Mouse (Mus musculus) embryonic facial prominence, embryonic 14.5 days (tissue): ENCODE data around the gene Gatad2a. TPM values are rescaled to one million over a fixed set of nuclear protein-coding genes. Genes with fewer than 3 reads are reported as not detected.

Source experiments
- ATAC-seq: fragments of 200-750 bp; cut with Nextera tagmentation; 2 replicates; pipeline ENCODE4 v1.8.0; 2017; ENCODE audit warnings: low read depth, moderate number of reproducible peaks, moderate TSS enrichment
- DNase-seq: peaks from one replicate; pipeline ENCODE4 v3.0.0-alpha.2; 2015; ENCODE audit warnings: low spot score
- H3K27ac ChIP-seq: fragments of 300-500 bp; sonication (generic); replicated peaks from 2 replicates; pipeline ENCODE4 v1.5.1; 2014; ENCODE audit warnings: low read depth, mild to moderate bottlenecking, low read length, moderate library complexity
- H3K27me3 ChIP-seq: fragments of 300-500 bp; sonication (generic); replicated peaks from 2 replicates; pipeline ENCODE4 v1.6.1; 2014; ENCODE audit warnings: low read length; ENCODE audit not compliant: control insufficient read depth, insufficient read depth
- H3K36me3 ChIP-seq: fragments of 300-500 bp; sonication (generic); 2 replicates; pipeline ENCODE4 v1.6.1; 2014; ENCODE audit warnings: low read length, mixed read lengths; ENCODE audit not compliant: control insufficient read depth, insufficient read depth
- H3K4me1 ChIP-seq: fragments of 300-500 bp; sonication (generic); 2 replicates; pipeline ENCODE4 v1.6.1; 2014; ENCODE audit warnings: antibody characterized with exemption, low read length; ENCODE audit not compliant: control insufficient read depth, insufficient read depth
- H3K4me2 ChIP-seq: fragments of 300-500 bp; sonication (generic); 2 replicates; pipeline ENCODE4 v1.6.1; 2014; ENCODE audit warnings: low read depth, mild to moderate bottlenecking, low read length, moderate library complexity, mixed read lengths
- H3K4me3 ChIP-seq: fragments of 300-500 bp; sonication (generic); 2 replicates; pipeline ENCODE4 v1.5.1; 2014; ENCODE audit warnings: low read depth, mild to moderate bottlenecking, low read length
- H3K9ac ChIP-seq: fragments of 300-500 bp; sonication (generic); 2 replicates; pipeline ENCODE4 v1.6.1; 2014; ENCODE audit warnings: low read depth, mild to moderate bottlenecking, low read length, moderate library complexity, mixed read lengths
- H3K9me3 ChIP-seq: fragments of 300-500 bp; sonication (generic); 2 replicates; pipeline ENCODE4 v1.6.1; 2016; ENCODE audit warnings: low read length; ENCODE audit not compliant: control insufficient read depth
- WGBS: fragments of 180-500 bp; shearing (Covaris S2); extraction: QIAGEN DNeasy Blood & Tissue Kit; methylation state at CpG from one replicate; pipeline ENCODE4 v1.1.7; 2014; 5-methylcytosine and 5-hydroxymethylcytosine counted together
- polyA plus RNA-seq: library from polyadenylated mRNA; unstranded; fragments of >200 nt; fragmentation: Nextera tagmentation; extraction: Ambion mirVana; gene quantifications from 2 replicates; pipeline ENCODE4 v1.2.1, GENCODE M21; 2014

Gatad2a gene
- polyA plus RNA-seq, 1 experiment from 2014 or later: 50.4 TPM

- no peak for DNase-seq
- no peak overlapping the region for H3K4me2 ChIP-seq
- no peak for ATAC-seq
- no peaks in the 10 kb centered on the region for H3K4me1 ChIP-seq
- WGBS: 65% methylated on average over 2 of the region's 2 CpGs
- no peaks in the 10 kb centered on the region for H3K9me3 ChIP-seq
- no peaks in the 10 kb centered on the region for H3K36me3 ChIP-seq
- no peaks in the 10 kb centered on the region for H3K27me3 ChIP-seq
- H3K27ac ChIP-seq: no peak overlapping the region
- no peak overlapping the region for H3K9ac ChIP-seq
- no peak overlapping the region for H3K4me3 ChIP-seq
Measured at GRCm38 (mm10) chr8:69861251-69861650, 134.9 kb downstream of the Gatad2a start.

GRCm38 (mm10) chr8:69860807-69861206 lies 135.4 kb downstream of the Gatad2a start:
- no peak overlapping the region for H3K4me3 ChIP-seq
- H3K4me2 ChIP-seq: no peak overlapping the region
- no peaks in the 10 kb centered on the region for H3K9me3 ChIP-seq
- H3K9ac ChIP-seq: no peak overlapping the region
- no peaks in the 10 kb centered on the region for H3K4me1 ChIP-seq
- no peak overlapping the region for H3K27ac ChIP-seq
- no peak for DNase-seq
- ATAC-seq: no peak
- WGBS: 62% methylated on average over 4 of the region's 4 CpGs
- no peaks in the 10 kb centered on the region for H3K27me3 ChIP-seq
- no peaks in the 10 kb centered on the region for H3K36me3 ChIP-seq

Other genes starting within 250 kb of the Gatad2a start
- gene Zfp963, start 246.4 kb downstream of the Gatad2a start, polyA plus RNA-seq: 6.4 and 8.3 TPM in 2 replicates
- gene Gm20422, start 221.5 kb downstream of the Gatad2a start, polyA plus RNA-seq: 0.22 and 0.43 TPM in 2 replicates
- 41.8 and 42.9 TPM in 2 replicates for gene Atp13a1, start 205.2 kb downstream of the Gatad2a start, polyA plus RNA-seq
- gene Zfp866, start 205.2 kb downstream of the Gatad2a start, polyA plus RNA-seq: 26.0 and 29.9 TPM in 2 replicates
- gene Gmip, start 187.7 kb downstream of the Gatad2a start, polyA plus RNA-seq: 7.0 and 8.6 TPM in 2 replicates
- gene Lpar2, start 174.0 kb downstream of the Gatad2a start, polyA plus RNA-seq: 0.86 and 0.92 TPM in 2 replicates
- gene Pbx4, start 163.9 kb downstream of the Gatad2a start, polyA plus RNA-seq: 8.4 and 9.0 TPM in 2 replicates
- gene Cilp2, start 108.7 kb downstream of the Gatad2a start, polyA plus RNA-seq: 1.1 and 1.3 TPM in 2 replicates
- gene Tssk6, start 94.2 kb downstream of the Gatad2a start, polyA plus RNA-seq: 2.5 and 3.1 TPM in 2 replicates
- gene Ndufa13, start 93.8 kb downstream of the Gatad2a start, polyA plus RNA-seq: 185 and 201 TPM in 2 replicates
- gene Yjefn3, start 93.7 kb downstream of the Gatad2a start, polyA plus RNA-seq: 3.6 and 3.8 TPM in 2 replicates
- 45.8 and 49.1 TPM in 2 replicates for gene Mau2, start 46.4 kb upstream of the Gatad2a start, polyA plus RNA-seq
- 25.1 and 33.5 TPM in 2 replicates for gene Sugp1, start 46.4 kb upstream of the Gatad2a start, polyA plus RNA-seq
- gene Tm6sf2, start 76.5 kb upstream of the Gatad2a start, polyA plus RNA-seq: 0.47 and 1.1 TPM in 2 replicates
- gene Hapln4, start 87.1 kb upstream of the Gatad2a start, polyA plus RNA-seq: 0.34 and 0.53 TPM in 2 replicates
- gene Ncan, start 124.5 kb upstream of the Gatad2a start, polyA plus RNA-seq: 1.1 and 1.2 TPM in 2 replicates
- gene Nr2c2ap, start 134.9 kb upstream of the Gatad2a start, polyA plus RNA-seq: 18.7 and 20.4 TPM in 2 replicates
- gene Rfxank, start 142.8 kb upstream of the Gatad2a start, polyA plus RNA-seq: 13.0 and 17.1 TPM in 2 replicates
- gene Borcs8, start 143.1 kb upstream of the Gatad2a start, polyA plus RNA-seq: 45.1 and 54.0 TPM in 2 replicates
- gene Mef2b, start 143.3 kb upstream of the Gatad2a start, polyA plus RNA-seq: 4.9 and 5.1 TPM in 2 replicates
- gene Tmem161a, start 176.0 kb upstream of the Gatad2a start, polyA plus RNA-seq: 46.4 and 55.2 TPM in 2 replicates
- gene Slc25a42, start 215.9 kb upstream of the Gatad2a start, polyA plus RNA-seq: 4.0 and 5.4 TPM in 2 replicates
- 27.1 and 32.7 TPM in 2 replicates for gene Sugp2, start 237.8 kb upstream of the Gatad2a start, polyA plus RNA-seq
- 28.8 and 33.4 TPM in 2 replicates for gene Armc6, start 238.1 kb upstream of the Gatad2a start, polyA plus RNA-seq